Mouse (Mus musculus) stomach, embryonic 16.5 days (tissue): ENCODE results near the gene Synrg. TPM values are rescaled to one million over a fixed set of nuclear protein-coding genes. Genes with fewer than 3 reads are reported as not detected.

Experiments
- ATAC-seq: fragments of 200-750 bp; cut with Nextera tagmentation; 2 replicates; pipeline ENCODE4 v1.8.0; 2017; ENCODE audit warnings: moderate number of reproducible peaks, moderate TSS enrichment; ENCODE audit not compliant: insufficient read depth, low FRiP score
- H3K27ac ChIP-seq: fragments of 300-500 bp; sonication (generic); 2 replicates; pipeline ENCODE4 v1.5.1; 2014; ENCODE audit warnings: low read length
- H3K27me3 ChIP-seq: fragments of 300-500 bp; sonication (generic); 2 replicates; pipeline ENCODE4 v1.6.1; 2014; ENCODE audit warnings: low read length, control low read depth, mixed read lengths; ENCODE audit not compliant: control insufficient read depth, insufficient read depth
- H3K36me3 ChIP-seq: fragments of 300-500 bp; sonication (generic); 2 replicates; pipeline ENCODE4 v1.6.1; 2014; ENCODE audit warnings: low read length; ENCODE audit not compliant: control insufficient read depth, insufficient read depth
- H3K4me1 ChIP-seq: fragments of 300-500 bp; sonication (generic); 2 replicates; pipeline ENCODE4 v1.6.1; 2014; ENCODE audit warnings: low read length, control low read depth, mixed read lengths; ENCODE audit not compliant: control insufficient read depth, insufficient read depth
- H3K4me2 ChIP-seq: fragments of 300-500 bp; sonication (generic); 2 replicates; pipeline ENCODE4 v1.6.1; 2014; ENCODE audit warnings: low read depth, low read length, mixed read lengths
- H3K4me3 ChIP-seq: fragments of 300-500 bp; sonication (generic); replicated peaks from 2 replicates; pipeline ENCODE4 v1.5.1; 2014; ENCODE audit warnings: mild to moderate bottlenecking, low read length
- H3K9ac ChIP-seq: fragments of 300-500 bp; sonication (generic); 2 replicates; pipeline ENCODE4 v1.6.1; 2014; ENCODE audit warnings: low read length
- H3K9me3 ChIP-seq: fragments of 300-500 bp; sonication (generic); replicated peaks from 2 replicates; pipeline ENCODE4 v1.6.1; 2016; ENCODE audit warnings: low read length, control low read depth; ENCODE audit not compliant: control insufficient read depth
- WGBS: fragments of 180-500 bp; shearing (Covaris S2); extraction: QIAGEN DNeasy Blood & Tissue Kit; methylation state at CpG from one replicate; pipeline ENCODE4 v1.1.7; 2014; 5-methylcytosine and 5-hydroxymethylcytosine counted together
- polyA plus RNA-seq: library from polyadenylated mRNA; unstranded; fragments of >200 nt; fragmentation: Nextera tagmentation; extraction: Ambion mirVana; gene quantifications from 2 replicates; pipeline ENCODE4 v1.2.1, GENCODE M21; 2015

Gene Synrg
- polyA plus RNA-seq, 1 experiment from 2014 or later, result 11.7 TPM

DNA sequence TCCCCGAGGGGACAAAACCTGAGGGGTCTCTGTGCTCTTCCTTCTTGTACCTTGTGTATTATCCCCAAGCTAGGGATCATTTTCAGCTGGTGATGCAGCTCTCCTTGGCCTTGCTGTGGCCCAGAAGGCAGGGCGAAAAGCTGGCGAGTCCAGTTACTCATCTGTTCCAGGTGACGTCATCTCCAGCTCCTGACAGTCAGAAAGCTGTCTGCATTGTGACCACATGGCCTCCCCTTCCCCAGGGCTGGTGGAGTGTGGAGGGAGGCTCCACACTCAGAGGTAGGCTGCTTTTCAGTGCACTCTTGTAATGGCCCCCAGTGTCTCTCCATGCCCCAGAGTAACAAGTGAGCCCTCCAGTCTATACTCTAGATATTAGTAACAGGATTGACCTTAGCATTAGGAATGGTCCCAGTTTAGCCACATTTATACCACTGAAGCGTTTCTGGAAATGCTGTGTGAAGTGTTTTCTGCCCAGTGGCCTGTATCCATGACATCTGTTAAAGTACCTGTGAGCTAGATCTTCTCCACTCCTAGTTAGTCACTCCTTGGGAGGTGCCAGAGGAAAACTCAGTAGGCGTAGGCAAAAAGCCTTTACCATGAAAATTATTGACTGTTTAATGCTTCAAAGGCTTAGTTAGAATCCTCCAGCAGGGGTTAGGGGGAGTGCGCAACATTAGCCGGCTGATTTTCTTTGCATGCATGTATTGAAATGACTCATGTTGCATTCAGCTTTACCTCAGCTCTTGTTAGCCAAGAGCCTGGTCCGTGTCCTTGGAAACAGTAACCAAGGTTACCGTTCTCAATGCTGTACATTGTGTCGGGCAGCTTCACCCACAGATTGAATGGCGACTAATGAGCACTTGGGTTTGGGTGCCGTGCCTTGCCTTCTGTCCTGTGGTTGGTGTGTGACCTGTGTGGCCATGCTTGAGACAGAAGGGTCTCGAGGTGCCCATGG, 78.9 kb downstream of the Synrg start:
- Histone ChIP-seq H3K9ac (no peak overlapping the region), H3K4me1 (no peaks in the 10 kb centered on the region), H3K4me2 (no peak overlapping the region), H3K9me3 (no peaks in the 10 kb centered on the region), H3K4me3 (no peak overlapping the region), H3K36me3 (no peaks in the 10 kb centered on the region), H3K27me3 (no peaks in the 10 kb centered on the region), H3K27ac (peak overlapping the region; percentile 22; the same call in 1 of the 2 replicates)
- peak; percentile 44 for ATAC-seq
- 68% methylated on average over 14 of the region's 14 CpGs for WGBS

- 29% methylated on average over 1 of the region's 1 CpGs for WGBS
- Histone ChIP-seq H3K9ac (no peak overlapping the region), H3K36me3 (no peaks in the 10 kb centered on the region)
Observed at GRCm38 (mm10) chr11:84044988-84045387, 80.8 kb downstream of the Synrg start.

GRCm38 (mm10) chr11:84047270-84047669, 83.0 kb downstream of the Synrg start:
- no peaks in the 10 kb centered on the region for H3K36me3 ChIP-seq
- no peak overlapping the region for H3K4me3 ChIP-seq
- no peak overlapping the region for H3K9ac ChIP-seq
- H3K27ac ChIP-seq, result peak overlapping the region; percentile 69
- WGBS, result 51% methylated on average over 4 of the region's 4 CpGs
- ATAC-seq, result peak; percentile 61; the same call in 1 of the 2 replicates
- no peaks in the 10 kb centered on the region for H3K27me3 ChIP-seq
- no peaks in the 10 kb centered on the region for H3K9me3 ChIP-seq
- H3K4me1 ChIP-seq, result peaks cover 3% of the 10 kb centered on the region; the same call in 1 of the 2 replicates
- no peak overlapping the region for H3K4me2 ChIP-seq

More at GRCm38 (mm10) chr11:84044988-84045387, 80.8 kb downstream of the Synrg start:
- Histone ChIP-seq H3K9me3 (no peaks in the 10 kb centered on the region), H3K4me2 (no peak overlapping the region), H3K27ac (no peak overlapping the region), H3K27me3 (no peaks in the 10 kb centered on the region), H3K4me1 (peaks cover 3% of the 10 kb centered on the region; the same call in 1 of the 2 replicates), H3K4me3 (no peak overlapping the region)
- no peak for ATAC-seq

DNA sequence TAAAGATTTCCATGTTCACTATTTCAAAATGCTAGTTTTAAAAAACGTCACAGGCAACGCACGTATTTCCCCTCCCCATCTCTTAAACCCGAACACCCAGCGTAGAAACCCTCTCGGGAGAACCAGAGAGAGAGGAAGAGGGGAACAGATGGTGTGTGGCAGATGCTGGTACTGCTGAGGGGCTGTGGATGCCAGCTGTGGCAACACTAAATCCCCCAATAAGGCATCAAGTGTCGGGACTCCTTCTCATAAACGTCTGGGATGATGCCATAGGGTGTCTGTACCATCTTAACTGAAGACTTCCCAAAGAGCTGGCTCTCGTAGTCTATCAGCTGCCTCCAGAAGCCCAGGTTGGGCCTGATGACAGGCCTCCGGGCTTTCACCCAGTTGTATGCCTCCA, 84.2 kb downstream of the Synrg start:
- Histone ChIP-seq H3K4me2 (no peak overlapping the region), H3K27ac (no peak overlapping the region), H3K9ac (no peak overlapping the region), H3K9me3 (no peaks in the 10 kb centered on the region), H3K36me3 (no peaks in the 10 kb centered on the region), H3K27me3 (no peaks in the 10 kb centered on the region), H3K4me1 (peaks cover 3% of the 10 kb centered on the region; the same call in 1 of the 2 replicates), H3K4me3 (no peak overlapping the region)
- 73% methylated on average over 10 of the region's 10 CpGs for WGBS
- ATAC-seq, result no peak

GRCm38 (mm10) chr11:84053055-84053454, 88.8 kb downstream of the Synrg start:
- no peak overlapping the region for H3K27ac ChIP-seq
- no peak for ATAC-seq
- no peaks in the 10 kb centered on the region for H3K9me3 ChIP-seq
- no peak overlapping the region for H3K4me3 ChIP-seq
- 78% methylated on average over 7 of the region's 7 CpGs for WGBS
- H3K4me1 ChIP-seq, result peaks cover 3% of the 10 kb centered on the region; the same call in 1 of the 2 replicates
- H3K9ac ChIP-seq, result no peak overlapping the region
- H3K27me3 ChIP-seq, result no peaks in the 10 kb centered on the region
- no peak overlapping the region for H3K4me2 ChIP-seq
- no peaks in the 10 kb centered on the region for H3K36me3 ChIP-seq

DNA sequence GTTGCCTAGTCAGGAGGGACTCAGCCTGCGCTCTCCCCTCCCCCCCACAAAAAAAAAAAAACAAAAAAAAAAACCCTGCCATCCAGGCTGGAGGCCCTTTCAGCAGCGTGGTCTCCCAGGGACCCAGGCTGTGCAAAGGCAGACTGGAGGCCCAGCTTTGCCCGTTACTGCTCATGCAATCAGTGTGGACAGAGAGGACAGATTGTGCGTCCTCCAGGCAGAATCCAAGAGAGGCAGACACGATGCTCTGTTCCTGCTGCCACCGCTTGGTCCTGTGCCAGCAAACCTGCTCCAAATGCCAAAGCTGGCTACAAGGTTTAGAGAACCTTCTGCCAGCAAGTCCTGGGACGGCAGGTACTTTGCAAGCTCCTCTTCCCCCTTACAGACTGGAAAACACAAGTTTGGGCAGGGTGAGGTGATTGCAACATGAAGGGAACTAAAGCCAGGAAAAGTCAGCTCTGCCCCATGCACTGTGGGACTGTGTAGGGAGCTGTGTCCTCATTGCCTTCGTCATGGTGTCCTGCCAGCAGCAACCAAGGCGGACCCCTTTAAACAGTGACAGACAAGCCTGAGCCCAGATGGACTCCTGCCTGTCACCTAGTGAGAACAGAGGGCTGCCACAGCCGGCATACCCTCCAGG, 89.4 kb downstream of the Synrg start:
- H3K27ac ChIP-seq, result peak overlapping the region; percentile 12; the same call in 1 of the 2 replicates
- H3K4me1 ChIP-seq, result peaks cover 3% of the 10 kb centered on the region; the same call in 1 of the 2 replicates
- no peak overlapping the region for H3K4me3 ChIP-seq
- H3K9ac ChIP-seq, result no peak overlapping the region
- 71% methylated on average over 10 of the region's 10 CpGs for WGBS
- no peaks in the 10 kb centered on the region for H3K9me3 ChIP-seq
- H3K27me3 ChIP-seq, result no peaks in the 10 kb centered on the region
- H3K4me2 ChIP-seq, result no peak overlapping the region
- no peaks in the 10 kb centered on the region for H3K36me3 ChIP-seq
- ATAC-seq, result no peak

DNA sequence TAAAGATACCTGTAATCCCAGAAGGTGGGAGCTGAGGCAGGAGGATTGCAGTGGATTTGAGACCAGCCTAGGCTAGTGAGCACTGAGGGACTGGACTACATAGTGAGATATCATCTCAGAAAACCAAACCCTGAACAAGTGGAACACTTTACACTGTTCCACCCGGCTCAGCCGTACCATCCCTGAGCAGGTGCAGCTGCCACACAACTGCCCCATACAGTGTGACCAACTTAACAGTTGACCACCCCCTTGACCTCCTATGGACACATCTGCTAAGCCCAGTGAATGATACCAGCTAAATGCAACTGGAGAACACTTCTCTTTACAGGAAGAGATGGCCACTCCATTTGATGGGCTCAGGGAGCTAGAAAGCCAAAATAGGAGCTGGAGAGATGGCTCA, 93.2 kb downstream of the Synrg start:
- no peak for ATAC-seq
- H3K4me3 ChIP-seq, result no peak overlapping the region
- 97% methylated on average over 2 of the region's 2 CpGs for WGBS
- no peaks in the 10 kb centered on the region for H3K27me3 ChIP-seq
- no peak overlapping the region for H3K4me2 ChIP-seq
- H3K9ac ChIP-seq, result no peak overlapping the region
- no peaks in the 10 kb centered on the region for H3K36me3 ChIP-seq
- no peaks in the 10 kb centered on the region for H3K9me3 ChIP-seq
- no peak overlapping the region for H3K27ac ChIP-seq
- H3K4me1 ChIP-seq, result no peaks in the 10 kb centered on the region

DNA sequence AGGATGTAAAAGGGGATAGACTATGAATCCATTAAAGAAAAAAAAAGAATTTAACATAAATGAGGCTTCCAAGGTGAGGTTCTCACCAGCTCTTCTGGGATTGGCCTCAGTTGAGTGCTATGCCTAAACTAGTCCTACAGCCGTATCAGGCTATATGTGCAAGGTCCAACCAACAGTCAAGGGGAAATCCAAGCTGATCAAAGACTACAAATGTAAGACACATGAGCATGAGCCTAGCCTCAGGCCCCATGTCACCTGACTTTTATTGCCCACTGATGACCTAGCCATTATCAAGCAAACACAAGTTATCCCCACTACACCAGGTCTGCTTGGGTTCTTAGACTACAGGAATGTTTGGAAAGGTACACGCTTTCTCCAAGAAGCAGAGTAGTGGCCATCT, 95.6 kb downstream of the Synrg start:
- Histone ChIP-seq H3K4me3 (no peak overlapping the region), H3K27ac (no peak overlapping the region), H3K4me2 (no peak overlapping the region), H3K9me3 (no peaks in the 10 kb centered on the region), H3K4me1 (no peaks in the 10 kb centered on the region; the same call in 1 of the 2 replicates), H3K27me3 (no peaks in the 10 kb centered on the region), H3K36me3 (no peaks in the 10 kb centered on the region), H3K9ac (no peak overlapping the region)
- WGBS, result 88% methylated on average over 2 of the region's 2 CpGs
- no peak for ATAC-seq

GRCm38 (mm10) chr11:84060635-84061034, 96.4 kb downstream of the Synrg start:
- Histone ChIP-seq H3K9me3 (no peaks in the 10 kb centered on the region), H3K4me1 (no peaks in the 10 kb centered on the region; the same call in 1 of the 2 replicates), H3K4me3 (no peak overlapping the region), H3K36me3 (no peaks in the 10 kb centered on the region), H3K9ac (no peak overlapping the region), H3K4me2 (no peak overlapping the region), H3K27ac (no peak overlapping the region), H3K27me3 (no peaks in the 10 kb centered on the region)
- no peak for ATAC-seq
- WGBS, result 76% methylated on average over 6 of the region's 6 CpGs
